Mouse (Mus musculus): ENCODE results near the gene Rps25. TPM values are rescaled to one million over a fixed set of nuclear protein-coding genes. Genes with fewer than 3 reads are reported as not detected.

The Rps25 gene
- polyA plus RNA-seq, 1 experiment, result 16.3 TPM

GRCm38 (mm10) chr9:44379054-44379834 is 27.7 kb upstream of the Rps25 start, which contains the start of gene Hyou1:
Gene Hyou1 (plus strand): TSS chr9:44379490.
- TF ChIP-seq GATA1 (IDR thresholded peaks at IDR 0.05; ENCODE audit: low read length) (peak; percentile 78), TAL1 (IDR thresholded peaks at IDR 0.05; ENCODE audit: low read length) (no peak)
- peaks cover 38% of the 10 kb centered on the region for H3K4me1 ChIP-seq (ENCODE audit: control insufficient read depth)
- H3K4me3 ChIP-seq (replicated peaks), result peak within 1 kb of the TSS; percentile 79
- H3K9me3 ChIP-seq (ENCODE audit: control insufficient read depth, low read length), result no peaks in the 10 kb centered on the region
- no peaks in the 10 kb centered on the region for H3K27me3 ChIP-seq (ENCODE audit: control insufficient read depth)
- peaks cover 40% of the 10 kb centered on the region for H3K36me3 ChIP-seq (ENCODE audit: control insufficient read depth)

GRCm38 (mm10) chr9:44379862-44380261 is 27.1 kb upstream of the Rps25 start:
- Histone ChIP-seq H3K4me1 (ENCODE audit: control insufficient read depth) (peaks cover 38% of the 10 kb centered on the region), H3K36me3 (ENCODE audit: control insufficient read depth) (peaks cover 46% of the 10 kb centered on the region), H3K9me3 (ENCODE audit: control insufficient read depth, low read length) (no peaks in the 10 kb centered on the region), H3K27me3 (ENCODE audit: control insufficient read depth) (no peaks in the 10 kb centered on the region), H3K4me3 (replicated peaks) (peak overlapping the region; percentile 79)
- TF ChIP-seq TAL1 (IDR thresholded peaks at IDR 0.05; ENCODE audit: low read length), result no peak
- no peak for TF ChIP-seq GATA1 (IDR thresholded peaks at IDR 0.05; ENCODE audit: low read length)

GRCm38 (mm10) chr9:44384596-44384995 is 22.3 kb upstream of the Rps25 start:
- no peaks in the 10 kb centered on the region for H3K9me3 ChIP-seq (ENCODE audit: control insufficient read depth, low read length)
- H3K27me3 ChIP-seq (ENCODE audit: control insufficient read depth), result no peaks in the 10 kb centered on the region

GRCm38 (mm10) chr9:44387221-44387620 is 19.7 kb upstream of the Rps25 start:
- TF ChIP-seq GATA1 (IDR thresholded peaks at IDR 0.05; ENCODE audit: low read length) (no peak), TAL1 (IDR thresholded peaks at IDR 0.05; ENCODE audit: low read length) (no peak)
- Histone ChIP-seq H3K4me1 (ENCODE audit: control insufficient read depth) (peaks cover 9% of the 10 kb centered on the region), H3K4me3 (replicated peaks) (no peak overlapping the region), H3K27me3 (ENCODE audit: control insufficient read depth) (no peaks in the 10 kb centered on the region), H3K9me3 (ENCODE audit: control insufficient read depth, low read length) (no peaks in the 10 kb centered on the region), H3K36me3 (ENCODE audit: control insufficient read depth) (peaks cover 97% of the 10 kb centered on the region)

More at GRCm38 (mm10) chr9:44384596-44384995, 22.3 kb upstream of the Rps25 start:
- Histone ChIP-seq H3K4me1 (ENCODE audit: control insufficient read depth) (peaks cover 23% of the 10 kb centered on the region), H3K4me3 (replicated peaks) (no peak overlapping the region), H3K36me3 (ENCODE audit: control insufficient read depth) (peaks cover 94% of the 10 kb centered on the region)
- TF ChIP-seq GATA1 (IDR thresholded peaks at IDR 0.05; ENCODE audit: low read length) (no peak), TAL1 (IDR thresholded peaks at IDR 0.05; ENCODE audit: low read length) (no peak)

GRCm38 (mm10) chr9:44389273-44389672 is 17.7 kb upstream of the Rps25 start:
- TF ChIP-seq GATA1 (IDR thresholded peaks at IDR 0.05; ENCODE audit: low read length), result no peak
- TF ChIP-seq TAL1 (IDR thresholded peaks at IDR 0.05; ENCODE audit: low read length), result no peak
- no peak overlapping the region for H3K4me3 ChIP-seq (replicated peaks)
- H3K4me1 ChIP-seq (ENCODE audit: control insufficient read depth), result peaks cover 10% of the 10 kb centered on the region
- H3K27me3 ChIP-seq (ENCODE audit: control insufficient read depth), result no peaks in the 10 kb centered on the region
- H3K9me3 ChIP-seq (ENCODE audit: control insufficient read depth, low read length), result no peaks in the 10 kb centered on the region
- peaks cover 79% of the 10 kb centered on the region for H3K36me3 ChIP-seq (ENCODE audit: control insufficient read depth)

GRCm38 (mm10) chr9:44391466-44391865 is 15.5 kb upstream of the Rps25 start:
- Histone ChIP-seq H3K4me1 (ENCODE audit: control insufficient read depth) (peaks cover 18% of the 10 kb centered on the region), H3K4me3 (replicated peaks) (no peak overlapping the region), H3K36me3 (ENCODE audit: control insufficient read depth) (peaks cover 57% of the 10 kb centered on the region), H3K27me3 (ENCODE audit: control insufficient read depth) (no peaks in the 10 kb centered on the region), H3K9me3 (ENCODE audit: control insufficient read depth, low read length) (no peaks in the 10 kb centered on the region)
- TF ChIP-seq GATA1 (IDR thresholded peaks at IDR 0.05; ENCODE audit: low read length) (no peak), TAL1 (IDR thresholded peaks at IDR 0.05; ENCODE audit: low read length) (no peak)

- TF ChIP-seq TAL1 (IDR thresholded peaks at IDR 0.05; ENCODE audit: low read length) (no peak), GATA1 (IDR thresholded peaks at IDR 0.05; ENCODE audit: low read length) (no peak)
- Histone ChIP-seq H3K9me3 (ENCODE audit: control insufficient read depth, low read length) (no peaks in the 10 kb centered on the region), H3K36me3 (ENCODE audit: control insufficient read depth) (peaks cover 40% of the 10 kb centered on the region), H3K4me3 (replicated peaks) (peak within 1 kb of the TSS; percentile 81), H3K27me3 (ENCODE audit: control insufficient read depth) (no peaks in the 10 kb centered on the region), H3K4me1 (ENCODE audit: control insufficient read depth) (peaks cover 43% of the 10 kb centered on the region)
These were observed 10.1 kb upstream of the Rps25 start, which contains the start of gene Slc37a4 for GRCm38 (mm10) chr9:44396684-44397411. Gene Slc37a4 (plus strand): TSS chr9:44396852.

GRCm38 (mm10) chr9:44398087-44398486 is 8.9 kb upstream of the Rps25 start:
- Histone ChIP-seq H3K4me1 (ENCODE audit: control insufficient read depth) (peaks cover 43% of the 10 kb centered on the region), H3K27me3 (ENCODE audit: control insufficient read depth) (no peaks in the 10 kb centered on the region), H3K4me3 (replicated peaks) (peak overlapping the region; percentile 81), H3K36me3 (ENCODE audit: control insufficient read depth) (peaks cover 48% of the 10 kb centered on the region), H3K9me3 (ENCODE audit: control insufficient read depth, low read length) (no peaks in the 10 kb centered on the region)
- TF ChIP-seq TAL1 (IDR thresholded peaks at IDR 0.05; ENCODE audit: low read length), result no peak
- TF ChIP-seq GATA1 (IDR thresholded peaks at IDR 0.05; ENCODE audit: low read length), result no peak

GRCm38 (mm10) chr9:44398551-44398950 is 8.4 kb upstream of the Rps25 start:
- peaks cover 43% of the 10 kb centered on the region for H3K4me1 ChIP-seq (ENCODE audit: control insufficient read depth)
- peaks cover 53% of the 10 kb centered on the region for H3K36me3 ChIP-seq (ENCODE audit: control insufficient read depth)
- H3K9me3 ChIP-seq (ENCODE audit: control insufficient read depth, low read length), result no peaks in the 10 kb centered on the region
- H3K27me3 ChIP-seq (ENCODE audit: control insufficient read depth), result no peaks in the 10 kb centered on the region
- H3K4me3 ChIP-seq (replicated peaks), result peak overlapping the region; percentile 81
- TF ChIP-seq GATA1 (IDR thresholded peaks at IDR 0.05; ENCODE audit: low read length), result no peak
- TF ChIP-seq TAL1 (IDR thresholded peaks at IDR 0.05; ENCODE audit: low read length), result no peak

Measured in erythroblast, embryonic 14.5 days (primary cell).